Mouse (Mus musculus): Measurements from ENCODE around the gene Cmtm7.
"Not testable (repeated sequence)": the region's sequence is repeated elsewhere in the genome, so short reads cannot be mapped to it uniquely, and the experiment has no call there.

Cmtm7 gene

GRCm38 (mm10) chr9:114761848-114762247, 19.8 kb downstream of the Cmtm7 start:
- DNase-seq (ENCODE audit: low read depth) = no peak

- no peak for DNase-seq (ENCODE audit: low read depth)
Measured at GRCm38 (mm10) chr9:114760353-114760752, 21.3 kb downstream of the Cmtm7 start.

- DNase-seq (ENCODE audit: low read depth) = no peak
Measured at GRCm38 (mm10) chr9:114759886-114760285, 21.8 kb downstream of the Cmtm7 start.

- no peak for DNase-seq (ENCODE audit: low read depth)
Measured at GRCm38 (mm10) chr9:114758801-114759200, 22.9 kb downstream of the Cmtm7 start.

- DNase-seq (ENCODE audit: low read depth) = no peak
Measured at GRCm38 (mm10) chr9:114758272-114758671, 23.4 kb downstream of the Cmtm7 start.

GRCm38 (mm10) chr9:114752863-114753484, 28.7 kb downstream of the Cmtm7 start:
- DNase-seq (ENCODE audit: low read depth) = peak; percentile 86

GRCm38 (mm10) chr9:114752311-114752710, 29.3 kb downstream of the Cmtm7 start:
- no peak for DNase-seq (ENCODE audit: low read depth)

GRCm38 (mm10) chr9:114751582-114751981, 30.1 kb downstream of the Cmtm7 start:
- no peak for DNase-seq (ENCODE audit: low read depth)

GRCm38 (mm10) chr9:114747466-114747865, 34.2 kb downstream of the Cmtm7 start:
- DNase-seq (ENCODE audit: low read depth) = no peak

- no peak for DNase-seq (ENCODE audit: low read depth)
Measured at GRCm38 (mm10) chr9:114747012-114747411, 34.6 kb downstream of the Cmtm7 start.

GRCm38 (mm10) chr9:114745654-114746053, 36.0 kb downstream of the Cmtm7 start:
- no peak for DNase-seq (ENCODE audit: low read depth)

GRCm38 (mm10) chr9:114745163-114745562, 36.5 kb downstream of the Cmtm7 start:
- DNase-seq (ENCODE audit: low read depth) = no peak

- no peak for DNase-seq (ENCODE audit: low read depth)
Measured at GRCm38 (mm10) chr9:114742731-114743130, 38.9 kb downstream of the Cmtm7 start.

GRCm38 (mm10) chr9:114740336-114740735, 41.3 kb downstream of the Cmtm7 start:
- no peak for DNase-seq (ENCODE audit: low read depth)

- DNase-seq (ENCODE audit: low read depth) = no peak
Measured at GRCm38 (mm10) chr9:114736442-114736841, 45.2 kb downstream of the Cmtm7 start.

GRCm38 (mm10) chr9:114733238-114733637, 48.4 kb downstream of the Cmtm7 start:
- no peak for DNase-seq (ENCODE audit: low read depth)

GRCm38 (mm10) chr9:114731871-114732682, 49.6 kb downstream of the Cmtm7 start:
- DNase-seq (ENCODE audit: low read depth) = no peak

GRCm38 (mm10) chr9:114731011-114731755, 50.5 kb downstream of the Cmtm7 start, which contains the start of gene Cmtm6:
Gene Cmtm6, plus strand, starts transcription at chr9:114731116.
- DNase-seq (ENCODE audit: low read depth) = peak; percentile 86

- DNase-seq (ENCODE audit: low read depth) = no peak
Measured at GRCm38 (mm10) chr9:114729911-114730805, 51.5 kb downstream of the Cmtm7 start.

- not testable (repeated sequence) for DNase-seq (ENCODE audit: low read depth)
Measured at GRCm38 (mm10) chr9:114728432-114728831, 53.2 kb downstream of the Cmtm7 start.

- DNase-seq (ENCODE audit: low read depth) = no peak
Measured at GRCm38 (mm10) chr9:114727315-114727714, 54.3 kb downstream of the Cmtm7 start.
